Mouse (Mus musculus) intestine, embryonic 15.5 days (tissue): ENCODE measurements around the gene Dyrk1a. TPM values are rescaled to one million over a fixed set of nuclear protein-coding genes. Genes with fewer than 3 reads are reported as not detected.

Experiments
- ATAC-seq: fragments of 200-750 bp; cut with Nextera tagmentation; 2 replicates; pipeline ENCODE4 v1.8.0; 2017; ENCODE audit warnings: moderate TSS enrichment, moderate library complexity
- H3K27ac ChIP-seq: fragments of 300-500 bp; sonication (generic); 2 replicates; pipeline ENCODE4 v1.5.1; 2015; ENCODE audit warnings: mild to moderate bottlenecking, inconsistent platforms
- H3K27me3 ChIP-seq: fragments of 300-500 bp; sonication (generic); replicated peaks from 2 replicates; pipeline ENCODE4 v1.6.1; 2015; ENCODE audit warnings: inconsistent platforms
- H3K36me3 ChIP-seq: fragments of 300-500 bp; sonication (generic); 2 replicates; pipeline ENCODE4 v1.6.1; 2015; ENCODE audit warnings: inconsistent platforms
- H3K4me1 ChIP-seq: fragments of 300-500 bp; sonication (generic); replicated peaks from 2 replicates; pipeline ENCODE4 v1.6.1; 2015; ENCODE audit warnings: inconsistent platforms
- H3K4me2 ChIP-seq: fragments of 300-500 bp; sonication (generic); replicated peaks from 2 replicates; pipeline ENCODE4 v1.6.1; 2015; ENCODE audit warnings: mild to moderate bottlenecking, inconsistent platforms
- H3K4me3 ChIP-seq: fragments of 300-500 bp; sonication (generic); replicated peaks from 2 replicates; pipeline ENCODE4 v1.5.1; 2015; ENCODE audit warnings: inconsistent platforms
- H3K9ac ChIP-seq: fragments of 300-500 bp; sonication (generic); 2 replicates; pipeline ENCODE4 v1.6.1; 2015; ENCODE audit warnings: inconsistent platforms
- H3K9me3 ChIP-seq: fragments of 300-500 bp; sonication (generic); 2 replicates; pipeline ENCODE4 v1.6.1; 2016; ENCODE audit warnings: inconsistent platforms
- WGBS: fragments of 180-500 bp; shearing (Covaris S2); methylation state at CpG from one replicate; pipeline ENCODE4 v1.1.7; 2015; 5-methylcytosine and 5-hydroxymethylcytosine counted together
- polyA plus RNA-seq: library from polyadenylated mRNA; unstranded; fragments of >200 nt; fragmentation: Nextera tagmentation; extraction: Ambion mirVana; gene quantifications from 2 replicates; pipeline ENCODE4 v1.2.1, GENCODE M21; 2015

Dyrk1a gene
- polyA plus RNA-seq, 1 experiment from 2014 or later: 8.1 TPM

DNA sequence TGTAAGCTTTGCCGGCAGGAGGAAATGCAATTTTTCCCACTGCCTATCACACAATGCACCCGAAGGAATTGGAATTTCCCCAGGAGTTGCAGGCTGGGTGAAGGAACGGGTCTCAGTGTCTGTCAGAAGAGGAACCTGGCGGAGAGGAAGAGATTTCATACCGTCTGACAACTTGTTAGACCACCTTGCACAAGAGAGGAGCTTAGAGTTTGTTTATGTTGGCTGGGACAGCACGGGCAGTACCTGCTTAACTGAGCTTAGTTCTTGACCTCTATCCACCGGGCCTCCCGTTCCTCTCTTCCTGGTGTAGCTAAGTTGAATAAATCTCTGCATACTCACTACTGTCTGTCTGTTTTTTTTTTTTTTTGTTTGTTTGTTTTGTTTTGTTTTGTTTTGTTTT is 3.7 kb upstream of the Dyrk1a start:
- Histone ChIP-seq H3K9ac (no peak overlapping the region), H3K36me3 (no peaks in the 10 kb centered on the region), H3K4me3 (no peak overlapping the region), H3K9me3 (no peaks in the 10 kb centered on the region), H3K4me2 (no peak overlapping the region), H3K4me1 (peaks cover 3% of the 10 kb centered on the region), H3K27me3 (no peaks in the 10 kb centered on the region), H3K27ac (no peak overlapping the region)
- no peak for ATAC-seq
- WGBS: 23% methylated on average over 8 of the region's 8 CpGs

GRCm38 (mm10) chr16:94566834-94567585 is 2.8 kb upstream of the Dyrk1a start:
- Histone ChIP-seq H3K4me2 (no peak overlapping the region), H3K9me3 (no peaks in the 10 kb centered on the region), H3K4me3 (no peak overlapping the region), H3K36me3 (no peaks in the 10 kb centered on the region), H3K27ac (no peak overlapping the region), H3K4me1 (peaks cover 8% of the 10 kb centered on the region), H3K9ac (no peak overlapping the region), H3K27me3 (no peaks in the 10 kb centered on the region)
- no peak for ATAC-seq
- 86% methylated on average over 11 of the region's 11 CpGs for WGBS

GRCm38 (mm10) chr16:94567751-94568150 is 2.1 kb upstream of the Dyrk1a start:
- Histone ChIP-seq H3K36me3 (no peaks in the 10 kb centered on the region), H3K27me3 (no peaks in the 10 kb centered on the region), H3K4me2 (no peak overlapping the region), H3K9me3 (no peaks in the 10 kb centered on the region), H3K4me1 (peaks cover 13% of the 10 kb centered on the region), H3K9ac (no peak overlapping the region), H3K4me3 (no peak overlapping the region), H3K27ac (no peak overlapping the region)
- no peak for ATAC-seq
- WGBS: 69% methylated on average over 5 of the region's 5 CpGs

GRCm38 (mm10) chr16:94568335-94569228 is 1.2 kb upstream of the Dyrk1a start:
- peak; percentile 84 for ATAC-seq
- H3K36me3 ChIP-seq: no peaks in the 10 kb centered on the region
- H3K4me1 ChIP-seq: peaks cover 18% of the 10 kb centered on the region
- H3K27me3 ChIP-seq: no peaks in the 10 kb centered on the region
- peak overlapping the region; percentile 73 for H3K9ac ChIP-seq
- peak overlapping the region; percentile 96 for H3K4me3 ChIP-seq
- peak overlapping the region; percentile 100 for H3K27ac ChIP-seq
- peak overlapping the region; percentile 54 for H3K4me2 ChIP-seq
- no peaks in the 10 kb centered on the region for H3K9me3 ChIP-seq
- WGBS: 3% methylated on average over 44 of the region's 53 CpGs

GRCm38 (mm10) chr16:94570361-94571041 is 691 bp downstream of the Dyrk1a start:
- peak overlapping the region; percentile 100 for H3K27ac ChIP-seq
- under 1% methylated on average over 52 of the region's 88 CpGs for WGBS
- no peaks in the 10 kb centered on the region for H3K9me3 ChIP-seq
- H3K27me3 ChIP-seq: no peaks in the 10 kb centered on the region
- ATAC-seq: peak; percentile 26
- peak overlapping the region; percentile 99 for H3K9ac ChIP-seq
- no peaks in the 10 kb centered on the region for H3K36me3 ChIP-seq
- H3K4me3 ChIP-seq: peak overlapping the region; percentile 96
- peak overlapping the region; percentile 71 for H3K4me2 ChIP-seq
- H3K4me1 ChIP-seq: peaks cover 27% of the 10 kb centered on the region

DNA sequence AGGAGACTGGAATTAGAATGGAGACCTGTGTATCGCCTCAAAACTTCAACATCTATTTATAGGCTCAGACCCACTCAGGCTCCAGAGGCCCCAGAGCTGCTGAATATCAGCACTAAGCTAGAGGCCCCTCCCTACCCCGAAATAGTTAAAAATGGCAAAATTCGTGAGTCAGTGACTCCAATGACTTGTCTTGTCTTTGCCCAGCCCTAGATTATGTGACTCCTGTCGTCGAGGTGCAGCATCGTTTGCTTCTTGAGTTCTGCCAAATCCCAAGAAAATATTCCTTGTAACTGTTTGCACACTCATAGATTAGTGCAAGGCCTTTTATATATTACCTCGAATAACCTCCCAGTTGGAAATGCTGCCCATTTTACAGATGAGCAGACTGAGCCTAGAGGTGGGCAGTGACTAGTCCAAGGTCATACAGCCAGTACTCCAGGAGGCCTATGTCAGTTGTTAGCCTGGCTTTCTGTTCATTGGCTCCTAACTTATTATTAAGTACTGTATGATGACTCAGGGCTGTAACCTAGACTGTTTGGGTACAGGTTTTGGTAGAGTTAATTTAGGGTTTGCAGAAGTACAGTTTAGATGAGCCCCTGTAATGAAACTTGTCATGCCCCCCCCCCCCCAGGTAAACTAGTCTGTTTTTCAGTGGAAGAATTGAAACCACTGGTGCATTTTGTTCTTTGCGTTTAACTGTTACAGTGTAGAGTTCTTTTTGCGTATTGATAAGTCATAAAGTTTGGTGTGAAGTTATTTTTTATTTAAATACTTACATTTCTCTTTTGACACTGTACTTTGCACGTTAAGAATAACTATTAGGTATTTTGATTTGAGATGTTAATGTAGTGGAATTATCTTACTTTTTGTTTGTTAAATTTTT is 1.5 kb downstream of the Dyrk1a start:
- WGBS: 22% methylated on average over 10 of the region's 10 CpGs

GRCm38 (mm10) chr16:94572422-94572821 is 2.6 kb downstream of the Dyrk1a start:
- Histone ChIP-seq H3K9me3 (no peaks in the 10 kb centered on the region), H3K27ac (no peak overlapping the region), H3K27me3 (no peaks in the 10 kb centered on the region), H3K36me3 (no peaks in the 10 kb centered on the region), H3K4me3 (no peak overlapping the region), H3K4me1 (peaks cover 29% of the 10 kb centered on the region), H3K4me2 (peak overlapping the region; percentile 36), H3K9ac (no peak overlapping the region)
- WGBS: 26% methylated on average over 2 of the region's 2 CpGs
- no peak for ATAC-seq

More for the DNA sequence above, 1.5 kb downstream of the Dyrk1a start:
- Histone ChIP-seq H3K36me3 (no peaks in the 10 kb centered on the region), H3K9me3 (no peaks in the 10 kb centered on the region), H3K4me2 (peak overlapping the region; percentile 71), H3K4me3 (peak overlapping the region; percentile 96), H3K27me3 (no peaks in the 10 kb centered on the region), H3K9ac (peak overlapping the region; percentile 99), H3K27ac (peak overlapping the region; percentile 100), H3K4me1 (peaks cover 29% of the 10 kb centered on the region)
- no peak for ATAC-seq

DNA sequence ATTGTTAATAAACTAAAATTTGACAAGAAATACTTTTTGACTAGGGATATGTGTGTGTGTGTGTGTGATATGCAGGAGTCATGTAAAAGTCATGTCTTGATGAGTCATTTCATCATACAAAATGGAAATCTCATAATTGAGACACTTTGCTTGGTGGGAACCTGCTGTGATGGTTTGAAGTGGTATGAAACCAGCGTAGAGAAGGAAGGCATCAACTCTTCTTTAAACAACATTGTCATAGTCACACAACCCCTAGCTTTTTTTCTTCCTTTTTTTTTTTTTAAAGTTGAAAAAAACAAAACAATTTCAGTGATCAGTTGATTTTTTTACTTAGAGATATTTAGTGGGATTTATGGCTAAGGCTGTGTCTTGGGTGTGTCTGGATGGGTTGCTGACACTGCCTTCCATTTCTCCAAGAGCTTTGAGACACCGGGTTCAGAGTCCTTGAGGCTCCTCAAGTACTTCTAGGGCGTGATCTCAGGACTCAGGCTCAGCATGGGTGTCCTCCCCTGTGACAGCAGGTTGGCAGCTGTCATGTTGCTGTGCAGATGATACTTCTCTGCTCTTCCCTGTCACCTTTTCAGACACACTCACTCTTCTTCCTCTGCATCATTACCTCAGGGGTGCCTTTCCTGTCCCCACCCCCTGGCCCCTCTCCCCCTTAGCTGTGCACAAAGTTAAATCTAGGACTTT is 4.4 kb downstream of the Dyrk1a start:
- ATAC-seq: peak; percentile 23; the same call in 1 of the 2 replicates
- Histone ChIP-seq H3K9ac (no peak overlapping the region), H3K4me2 (peak overlapping the region; percentile 30; the same call in 1 of the 2 replicates), H3K4me1 (peaks cover 39% of the 10 kb centered on the region), H3K27me3 (no peaks in the 10 kb centered on the region), H3K4me3 (no peak overlapping the region), H3K36me3 (no peaks in the 10 kb centered on the region), H3K9me3 (no peaks in the 10 kb centered on the region), H3K27ac (peak overlapping the region; percentile 67)
- 58% methylated on average over 3 of the region's 3 CpGs for WGBS

- Histone ChIP-seq H3K9me3 (no peaks in the 10 kb centered on the region), H3K4me2 (peak overlapping the region; percentile 30; the same call in 1 of the 2 replicates), H3K4me1 (peaks cover 44% of the 10 kb centered on the region), H3K9ac (no peak overlapping the region), H3K27ac (peak overlapping the region; percentile 67), H3K36me3 (no peaks in the 10 kb centered on the region), H3K27me3 (no peaks in the 10 kb centered on the region), H3K4me3 (no peak overlapping the region)
- peak; percentile 5; the same call in 1 of the 2 replicates for ATAC-seq
Measured at GRCm38 (mm10) chr16:94574718-94575094, 4.9 kb downstream of the Dyrk1a start.

DNA sequence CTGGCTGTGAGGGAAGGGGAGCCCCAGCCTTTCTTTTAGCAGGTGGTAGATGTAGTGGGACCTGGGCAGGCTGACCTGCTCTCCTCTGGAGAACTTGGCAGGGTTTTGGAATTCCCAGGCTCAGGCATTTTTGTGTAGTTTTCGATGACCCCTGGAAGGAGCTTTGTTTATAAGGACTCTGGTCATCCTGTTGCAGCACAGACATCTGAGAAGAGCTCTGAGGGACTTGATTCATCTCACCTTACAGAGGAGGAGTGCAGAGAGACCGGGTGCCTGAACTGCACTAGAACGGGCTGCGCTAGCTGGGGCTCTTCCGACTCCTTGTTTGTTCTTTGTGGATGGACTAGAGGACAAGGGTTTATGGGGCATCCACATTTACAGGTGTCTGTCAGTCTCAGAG is 5.9 kb downstream of the Dyrk1a start:
- no peak overlapping the region for H3K4me3 ChIP-seq
- peaks cover 47% of the 10 kb centered on the region for H3K4me1 ChIP-seq
- no peak overlapping the region for H3K27ac ChIP-seq
- no peak for ATAC-seq
- no peaks in the 10 kb centered on the region for H3K9me3 ChIP-seq
- WGBS: 36% methylated on average over 5 of the region's 5 CpGs
- no peaks in the 10 kb centered on the region for H3K27me3 ChIP-seq
- H3K4me2 ChIP-seq: no peak overlapping the region
- H3K9ac ChIP-seq: no peak overlapping the region
- H3K36me3 ChIP-seq: no peaks in the 10 kb centered on the region

GRCm38 (mm10) chr16:94579348-94579747 is 9.5 kb downstream of the Dyrk1a start:
- WGBS: 90% methylated on average over 4 of the region's 4 CpGs

More at GRCm38 (mm10) chr16:94579348-94579747, 9.5 kb downstream of the Dyrk1a start:
- Histone ChIP-seq H3K4me1 (peaks cover 39% of the 10 kb centered on the region), H3K9ac (no peak overlapping the region), H3K4me2 (no peak overlapping the region), H3K27me3 (no peaks in the 10 kb centered on the region), H3K4me3 (no peak overlapping the region), H3K9me3 (no peaks in the 10 kb centered on the region), H3K36me3 (no peaks in the 10 kb centered on the region), H3K27ac (no peak overlapping the region)
- no peak for ATAC-seq
